Mouse (Mus musculus) layer of hippocampus, postnatal 14 days (tissue): ENCODE results near the gene B130006D01Rik. TPM values are rescaled to one million over a fixed set of nuclear protein-coding genes. Genes with fewer than 3 reads are reported as not detected.
"Not testable (repeated sequence)": the region's sequence is repeated elsewhere in the genome, so short reads cannot be mapped to it uniquely, and the experiment has no call there.

Source experiments
- DNase-seq, 2 experiments: peaks; one replicate each; pipeline ENCODE4 v3.0.0; 2021 to 2022; ENCODE audit warnings: low spot score in 2 of 2, mixed read lengths in 1 of 2
- total RNA-seq, 2 experiments: library from RNA; stranded (reverse); gene quantifications; 2 replicates each; pipeline ENCODE4 v1.2.3; 2021

B130006D01Rik gene
- total RNA-seq, 2 experiments from 2014 or later: 1.4 to 2.0 TPM

DNA sequence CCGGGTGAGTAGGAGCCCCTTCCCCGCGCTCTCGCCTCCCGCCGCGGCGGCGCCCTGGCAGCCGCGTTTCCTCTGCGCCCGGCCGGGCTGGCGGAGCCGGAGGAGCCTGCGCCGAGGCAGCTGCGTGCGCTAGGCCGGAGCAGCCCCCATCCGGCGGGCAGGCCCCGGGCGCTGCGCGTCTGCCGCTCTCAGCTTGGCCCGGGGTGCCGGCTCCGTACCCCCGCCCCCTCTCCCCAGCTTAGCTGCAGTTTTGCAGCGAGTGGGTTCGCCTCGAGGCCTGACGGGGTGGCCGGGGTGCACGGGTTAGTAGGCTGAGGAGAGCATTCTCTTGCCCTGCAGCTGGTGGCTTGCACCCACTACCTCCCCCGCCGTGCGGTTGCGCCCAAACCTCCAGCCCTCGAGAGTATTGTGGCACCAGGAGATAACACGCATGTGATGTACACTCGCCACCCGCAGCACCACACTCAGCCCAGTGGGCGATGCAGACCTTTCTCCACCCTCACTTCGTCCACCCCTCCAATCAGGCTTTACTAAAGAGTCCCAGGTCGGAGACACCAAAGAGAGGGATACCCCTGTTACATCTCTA, 10.1 kb upstream of the B130006D01Rik start:
- peak; percentile 33 to 55 for DNase-seq

- DNase-seq: no peak
Observed at GRCm38 (mm10) chr11:95713811-95714241, 9.6 kb upstream of the B130006D01Rik start.

DNA sequence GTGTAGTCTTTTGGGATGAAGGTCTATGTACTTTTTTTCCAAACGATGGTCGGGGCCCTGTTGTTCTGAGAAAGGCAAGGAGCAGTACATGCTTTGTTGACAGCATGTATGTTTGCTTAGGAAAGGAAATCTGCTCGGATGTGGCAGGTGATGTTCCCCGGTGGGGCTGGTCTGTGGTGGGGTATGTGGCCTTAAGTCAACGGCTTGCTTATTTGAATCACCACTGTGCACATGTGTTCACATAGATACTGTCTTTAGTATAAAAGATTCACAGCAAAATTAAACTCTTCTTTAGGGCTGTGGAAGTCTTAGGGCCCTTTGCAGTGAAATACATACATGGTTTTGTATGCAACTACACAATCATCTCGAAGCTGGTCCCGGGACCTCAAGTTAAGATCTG, 9.0 kb upstream of the B130006D01Rik start:
- DNase-seq: no peak

DNA sequence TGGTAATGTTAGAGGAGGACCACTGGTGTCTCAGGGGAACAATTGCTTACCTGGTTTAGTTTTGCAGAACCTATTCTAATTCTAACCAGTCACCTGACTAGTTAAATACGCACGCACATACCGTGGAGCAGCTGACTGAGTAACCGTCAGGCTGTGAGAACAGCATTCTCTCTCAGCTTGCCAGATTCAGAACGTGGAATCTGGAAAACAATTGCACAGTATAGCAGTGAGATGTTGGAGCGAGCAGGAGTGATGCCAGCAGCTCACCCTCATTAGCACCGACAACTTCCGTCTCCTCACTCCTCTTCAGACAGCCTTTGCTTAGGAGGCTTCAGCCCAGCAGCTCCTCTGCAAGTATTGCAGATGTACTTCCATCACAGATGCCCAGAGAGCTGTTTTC, 7.3 kb upstream of the B130006D01Rik start:
- DNase-seq: no peak

- DNase-seq: no peak
Observed at GRCm38 (mm10) chr11:95719356-95719755, 4.0 kb upstream of the B130006D01Rik start.

DNA sequence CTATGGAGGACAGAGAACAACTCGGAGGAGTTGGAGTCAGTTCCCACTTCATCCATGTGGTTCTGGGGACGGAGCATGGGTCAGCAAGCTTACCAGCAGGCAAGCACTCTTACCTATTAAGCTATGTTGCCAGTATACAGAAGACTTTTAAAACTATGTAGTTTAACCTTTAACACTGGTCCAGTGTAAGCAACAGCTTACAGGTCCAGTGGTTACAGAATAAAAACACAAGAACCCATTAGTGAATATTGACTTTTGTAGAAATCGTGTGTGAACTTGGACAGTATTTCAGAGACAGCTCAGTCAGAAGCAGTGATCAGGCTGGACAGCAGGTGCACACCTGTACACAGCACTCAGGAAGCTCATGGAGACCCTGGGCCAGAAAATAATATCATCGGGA, 1.1 kb downstream of the B130006D01Rik start:
- DNase-seq: no peak

DNA sequence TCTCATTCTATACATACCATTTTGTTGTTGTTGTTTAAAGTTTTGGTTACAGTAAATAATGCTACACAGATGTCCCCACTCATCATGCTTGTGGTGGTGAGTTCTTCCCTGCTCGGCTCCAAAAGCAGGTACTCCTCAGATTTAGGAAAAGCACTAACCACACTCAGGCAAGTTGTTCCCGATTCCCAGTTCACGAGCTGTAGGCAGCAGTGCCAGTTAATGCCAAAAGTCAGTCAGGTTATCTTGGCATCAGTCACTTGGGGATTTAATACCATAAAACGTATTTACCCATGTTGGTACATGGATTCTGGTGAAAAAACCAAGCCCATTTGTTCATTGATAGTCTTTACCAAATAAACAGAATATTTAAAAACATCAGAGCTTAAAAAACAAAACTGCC, 2.8 kb downstream of the B130006D01Rik start:
- no peak for DNase-seq

DNA sequence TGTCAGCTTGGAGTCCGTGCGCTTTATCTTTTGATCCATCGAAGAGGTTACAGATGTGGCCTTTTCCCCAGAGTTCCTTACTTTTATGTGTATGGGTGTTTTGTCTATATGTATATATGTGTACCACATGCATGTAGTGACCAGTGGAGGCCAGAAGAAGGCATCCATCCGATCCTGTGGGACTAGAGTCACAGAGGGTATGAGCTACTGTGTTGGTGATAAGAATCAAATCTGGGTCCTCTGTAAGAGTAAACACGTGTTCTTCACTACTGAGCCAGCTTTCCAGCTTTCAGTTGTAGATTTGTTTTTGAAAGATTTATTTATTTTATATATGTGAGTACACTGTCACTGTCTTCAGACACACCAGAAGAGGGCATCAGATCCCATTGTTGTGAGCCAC, 4.6 kb downstream of the B130006D01Rik start:
- no peak for DNase-seq

DNA sequence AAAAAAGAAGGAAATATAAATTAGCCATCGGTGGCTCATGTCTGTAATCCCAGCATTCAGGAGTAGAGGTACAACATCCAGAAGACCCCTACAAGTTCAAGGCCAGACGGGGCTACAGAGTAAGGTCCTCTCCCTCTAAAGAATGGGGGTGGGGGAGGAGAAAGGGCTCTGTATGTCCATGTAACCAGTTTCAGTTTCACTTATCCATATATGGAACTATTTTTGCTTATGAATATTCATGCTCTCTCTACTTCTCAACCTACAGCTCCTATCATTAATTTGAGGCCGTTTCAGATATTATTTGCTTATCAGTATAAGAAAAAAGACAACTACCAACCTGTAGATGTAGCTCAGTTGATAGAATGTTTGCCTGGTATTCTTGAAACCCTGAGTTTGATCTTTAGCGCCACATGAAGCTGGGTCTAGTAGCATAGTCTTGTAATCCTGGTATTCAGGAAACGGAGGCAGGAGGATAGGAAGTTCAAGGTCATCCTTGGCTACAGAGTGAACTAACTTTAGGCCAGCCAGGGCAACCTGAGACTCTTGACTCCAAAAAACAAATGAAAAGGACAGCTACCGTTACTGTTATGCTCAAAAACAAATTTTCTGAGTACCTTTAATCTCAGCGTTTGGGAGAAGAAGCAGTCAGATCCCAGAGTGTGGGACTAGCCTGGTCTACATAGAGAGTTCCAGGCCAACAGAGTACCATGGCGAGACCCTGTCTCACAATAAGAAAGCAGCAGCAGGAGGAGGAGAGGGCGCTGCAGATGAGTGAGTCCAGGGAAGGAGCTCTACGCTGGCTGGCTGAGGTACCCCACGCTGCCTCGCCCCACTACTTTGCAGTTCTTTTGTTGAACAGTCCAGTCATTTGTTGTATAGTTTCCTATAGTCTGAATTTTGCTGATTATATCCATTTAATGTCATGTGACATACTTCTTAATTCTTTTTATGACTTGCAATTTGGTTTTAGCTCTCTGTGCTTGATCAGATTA, 5.8 kb downstream of the B130006D01Rik start:
- DNase-seq: no peak

DNA sequence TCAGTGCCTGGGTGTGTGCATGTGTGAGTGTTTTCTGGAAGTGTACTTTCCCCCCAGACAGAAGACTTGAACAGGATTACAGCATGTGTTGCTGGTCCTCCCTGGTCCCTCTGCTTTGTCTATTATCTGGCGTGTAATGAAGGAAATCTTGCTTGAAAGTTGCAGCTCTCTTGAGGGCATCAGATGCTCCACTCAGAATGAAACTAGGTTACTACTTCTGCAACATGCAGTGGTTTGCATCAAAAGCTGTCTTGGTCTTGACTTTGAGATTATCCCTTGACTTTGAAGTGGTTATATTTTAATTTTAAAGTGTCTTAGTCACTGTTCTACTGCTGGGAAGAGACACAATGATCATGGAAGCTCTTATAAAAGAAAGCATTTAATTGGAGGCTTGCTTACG, 11.1 kb downstream of the B130006D01Rik start:
- DNase-seq: no peak

GRCm38 (mm10) chr11:95737811-95738210, 14.4 kb downstream of the B130006D01Rik start:
- DNase-seq: peak in 1 of 2 experiments; percentile 38

DNA sequence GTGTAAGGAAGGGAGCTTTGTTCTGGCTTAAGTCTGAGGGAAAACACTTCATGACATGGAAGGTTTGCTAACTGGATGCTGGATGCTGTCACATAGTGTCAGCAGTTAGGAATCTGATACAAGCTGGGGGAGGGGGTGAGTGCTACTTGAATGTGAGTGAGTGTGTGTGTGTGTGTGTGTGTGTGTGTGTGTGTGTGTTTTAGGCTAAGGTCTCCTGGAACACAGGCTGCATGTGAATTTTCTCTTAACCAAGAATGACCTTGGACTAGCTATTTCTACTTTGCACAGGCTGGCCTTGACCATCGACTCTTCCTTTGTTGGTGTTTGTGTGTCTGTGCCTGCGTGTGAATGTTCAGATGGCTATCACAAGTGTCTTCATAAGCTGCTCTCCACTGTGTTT, 21.1 kb downstream of the B130006D01Rik start:
- DNase-seq: no peak

- DNase-seq: no peak
Observed at GRCm38 (mm10) chr11:95746821-95747220, 23.4 kb downstream of the B130006D01Rik start.

- DNase-seq: no peak
Observed at GRCm38 (mm10) chr11:95748331-95748730, 24.9 kb downstream of the B130006D01Rik start.

DNA sequence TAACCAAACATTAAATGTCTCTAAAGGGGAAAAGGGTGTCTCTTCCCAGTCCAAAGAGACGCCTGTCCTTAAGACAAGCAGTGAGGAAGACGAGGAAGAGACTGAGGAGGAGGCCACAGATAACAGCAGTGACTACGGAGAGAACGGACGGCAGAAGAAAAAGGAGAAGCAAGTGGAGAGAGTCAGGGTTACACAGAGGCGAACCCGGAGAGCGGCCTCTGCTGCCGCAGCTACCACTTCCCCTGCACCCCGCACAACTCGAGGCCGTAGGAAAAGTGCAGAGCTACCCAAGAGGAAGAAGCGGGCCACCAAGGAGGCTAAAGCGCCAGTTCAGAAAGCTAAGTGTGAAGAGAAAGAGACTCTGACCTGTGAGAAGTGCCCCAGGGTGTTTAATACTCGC, 26.2 kb downstream of the B130006D01Rik start:
- no peak for DNase-seq

DNA sequence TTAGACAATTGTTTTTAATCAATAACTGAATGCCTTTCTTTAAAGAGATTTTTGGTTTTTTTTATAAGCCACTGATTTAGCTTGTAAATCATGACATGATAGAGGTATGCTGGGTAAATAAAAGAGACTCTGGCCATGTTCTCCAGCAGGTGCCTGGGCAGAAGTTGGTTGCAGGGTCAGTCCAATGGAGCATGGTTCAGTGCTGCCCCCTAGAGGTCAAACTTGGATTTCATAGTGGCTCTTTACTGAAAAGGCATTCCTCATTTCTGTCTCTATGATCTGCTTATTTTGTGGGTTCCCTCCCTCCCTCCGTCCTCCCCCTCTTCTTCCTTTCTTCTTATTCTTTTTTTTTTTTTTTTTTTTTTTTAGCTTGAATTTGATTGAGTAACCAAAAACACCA, 27.6 kb downstream of the B130006D01Rik start:
- peak; percentile 55 to 85 for DNase-seq

GRCm38 (mm10) chr11:95755137-95755536, 31.8 kb downstream of the B130006D01Rik start:
- DNase-seq: not testable (repeated sequence)

DNA sequence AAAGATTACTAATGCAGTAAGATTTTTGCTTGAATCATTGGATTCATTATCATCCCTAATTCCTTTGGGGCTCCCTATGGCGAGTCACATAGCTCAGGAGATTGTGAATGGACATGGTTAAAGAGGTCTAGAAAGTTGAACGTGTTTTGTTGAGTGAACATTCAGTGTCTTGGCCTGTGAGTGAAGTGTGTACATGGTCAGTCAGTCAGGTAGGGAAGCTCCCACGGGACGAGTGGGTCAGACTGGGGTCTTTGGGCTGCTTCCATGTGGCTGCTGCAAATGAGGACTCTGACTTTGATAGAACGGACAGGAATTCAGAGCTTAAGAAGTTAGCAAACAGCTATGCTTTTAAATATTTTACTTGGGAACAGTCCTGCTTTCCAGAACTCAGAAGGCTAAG, 37.1 kb downstream of the B130006D01Rik start:
- DNase-seq: no peak

DNA sequence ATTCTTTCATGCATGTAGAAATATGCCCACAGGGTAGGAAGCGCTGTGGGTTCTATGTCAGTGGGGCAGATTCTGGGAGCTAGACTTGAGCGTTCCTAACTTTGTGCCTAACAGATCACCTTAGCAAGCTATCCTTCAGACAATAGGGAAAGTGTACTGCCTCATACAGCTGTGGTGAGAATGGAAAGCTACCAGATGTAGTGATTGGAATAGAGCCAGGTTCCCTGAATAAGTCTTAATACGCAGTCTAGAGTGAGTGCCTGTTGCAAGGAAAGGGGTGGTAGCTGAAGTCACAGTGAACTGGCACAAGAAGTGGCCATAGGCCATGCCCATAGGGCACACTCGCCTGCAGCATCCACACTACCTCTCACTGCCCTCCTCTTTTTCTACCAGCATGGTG, 39.6 kb downstream of the B130006D01Rik start:
- DNase-seq: no peak

DNA sequence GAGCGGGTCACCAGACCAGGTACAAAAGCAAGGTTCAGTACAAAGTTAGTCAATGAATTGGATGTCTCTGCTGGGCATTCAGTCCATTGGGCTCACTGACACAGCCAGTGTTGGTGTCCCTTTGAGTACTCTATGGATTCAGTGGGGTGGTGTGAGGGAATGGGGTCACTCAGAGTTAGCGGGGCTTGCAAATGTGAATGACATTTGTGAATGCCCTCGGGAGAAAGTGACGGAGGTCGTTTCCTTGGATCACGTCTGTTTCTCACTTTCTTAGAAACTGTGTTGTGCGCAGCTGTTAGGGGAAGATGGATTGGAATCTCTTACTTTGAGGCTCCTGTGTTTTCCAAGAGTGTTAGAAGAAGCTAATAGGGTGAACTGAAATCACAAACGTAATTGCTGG, 41.4 kb downstream of the B130006D01Rik start:
- DNase-seq: no peak

DNA sequence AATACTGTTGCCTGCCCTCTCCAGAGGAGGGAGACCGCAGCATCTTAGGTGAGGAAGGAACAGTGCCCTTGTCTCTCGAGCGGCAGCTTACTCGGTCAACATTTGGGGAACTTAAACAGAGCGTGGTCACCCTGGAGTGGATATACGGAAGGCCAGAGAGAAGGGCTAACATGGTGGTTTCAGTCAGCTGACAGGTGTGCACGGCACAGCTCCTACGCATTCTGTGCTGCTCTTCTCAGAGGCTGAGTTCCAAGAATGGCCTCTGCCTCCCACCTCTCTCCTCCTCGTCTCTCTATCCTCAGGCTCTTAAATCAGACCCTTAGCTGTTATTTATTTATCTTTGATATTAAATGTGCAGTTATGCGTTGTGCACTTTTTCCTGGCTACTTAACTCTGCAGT, 41.9 kb downstream of the B130006D01Rik start:
- DNase-seq: no peak

GRCm38 (mm10) chr11:95768244-95768643, 44.9 kb downstream of the B130006D01Rik start:
- no peak for DNase-seq
